Mouse (Mus musculus): Measurements from ENCODE around the gene Hamp2. TPM values are rescaled to one million over a fixed set of nuclear protein-coding genes. Genes with fewer than 3 reads are reported as not detected.
"Not testable (repeated sequence)": the region's sequence is repeated elsewhere in the genome, so short reads cannot be mapped to it uniquely, and the experiment has no call there.

The Hamp2 gene
- total RNA-seq, 2 experiments from 2014 or later, result not detected

- DNase-seq (ENCODE audit: low spot score in 2 of 2), result no peak
Measured at GRCm38 (mm10) chr7:30954036-30954435, 29.6 kb upstream of the Hamp2 start.

GRCm38 (mm10) chr7:30953459-30953858, 29.0 kb upstream of the Hamp2 start:
- no peak for DNase-seq (ENCODE audit: low spot score in 2 of 2)

GRCm38 (mm10) chr7:30952441-30953265, 28.2 kb upstream of the Hamp2 start:
- no peak for DNase-seq (ENCODE audit: low spot score in 2 of 2)

- not testable (repeated sequence) for DNase-seq (ENCODE audit: low spot score in 2 of 2)
Measured at GRCm38 (mm10) chr7:30949902-30950301, 25.4 kb upstream of the Hamp2 start.

- DNase-seq (ENCODE audit: low spot score in 2 of 2), result peak in 1 of 2 experiments; percentile 8
Measured at GRCm38 (mm10) chr7:30945876-30946275, 21.4 kb upstream of the Hamp2 start.

GRCm38 (mm10) chr7:30945466-30945865, 21.0 kb upstream of the Hamp2 start:
- DNase-seq (ENCODE audit: low spot score in 2 of 2), result peak in 1 of 2 experiments; percentile 42

- DNase-seq (ENCODE audit: low spot score in 2 of 2), result peak in 1 of 2 experiments; percentile 13
Measured at GRCm38 (mm10) chr7:30944706-30945105, 20.2 kb upstream of the Hamp2 start.

- DNase-seq (ENCODE audit: low spot score in 2 of 2), result peak in 1 of 2 experiments; percentile 12
Measured at GRCm38 (mm10) chr7:30943909-30944635, 19.6 kb upstream of the Hamp2 start, which contains the start of gene Hamp. Hamp (minus strand) TSS chr7:30944032.

- DNase-seq (ENCODE audit: low spot score in 2 of 2), result not testable (repeated sequence)
Measured at GRCm38 (mm10) chr7:30942365-30942764, 17.9 kb upstream of the Hamp2 start.

GRCm38 (mm10) chr7:30940070-30940469, 15.6 kb upstream of the Hamp2 start:
- DNase-seq (ENCODE audit: low spot score in 2 of 2), result not testable (repeated sequence)

GRCm38 (mm10) chr7:30935422-30936099, 11.1 kb upstream of the Hamp2 start:
- DNase-seq (ENCODE audit: low spot score in 2 of 2), result not testable (repeated sequence)

GRCm38 (mm10) chr7:30924071-30924470, 410 bp downstream of the Hamp2 start:
- DNase-seq (ENCODE audit: low spot score in 2 of 2), result no peak

GRCm38 (mm10) chr7:30922490-30922889, 2.0 kb downstream of the Hamp2 start:
- DNase-seq (ENCODE audit: low spot score in 2 of 2), result not testable (repeated sequence)

- DNase-seq (ENCODE audit: low spot score in 2 of 2), result no peak
Measured at GRCm38 (mm10) chr7:30920217-30920616, 4.3 kb downstream of the Hamp2 start.

- DNase-seq (ENCODE audit: low spot score in 2 of 2), result no peak
Measured at GRCm38 (mm10) chr7:30917219-30917618, 7.3 kb downstream of the Hamp2 start.

GRCm38 (mm10) chr7:30916713-30917112, 7.8 kb downstream of the Hamp2 start:
- DNase-seq (ENCODE audit: low spot score in 2 of 2), result no peak

- no peak for DNase-seq (ENCODE audit: low spot score in 2 of 2)
Measured at GRCm38 (mm10) chr7:30914732-30915131, 9.7 kb downstream of the Hamp2 start, which contains the start of gene Mag. Mag (minus strand) TSS chr7:30914873.

GRCm38 (mm10) chr7:30909773-30910172, 14.7 kb downstream of the Hamp2 start:
- DNase-seq (ENCODE audit: low spot score in 2 of 2), result no peak

- DNase-seq (ENCODE audit: low spot score in 2 of 2), result no peak
Measured at GRCm38 (mm10) chr7:30908992-30909431, 15.5 kb downstream of the Hamp2 start.

GRCm38 (mm10) chr7:30908277-30908991, 16.0 kb downstream of the Hamp2 start:
- DNase-seq (ENCODE audit: low spot score in 2 of 2), result no peak

GRCm38 (mm10) chr7:30904042-30904441, 20.4 kb downstream of the Hamp2 start:
- peak; percentile 28 to 52 for DNase-seq (ENCODE audit: low spot score in 2 of 2)
